Mouse (Mus musculus) heart, adult 2 months (tissue): Measurements from ENCODE around the gene Ube4b.

Experiments used
- CTCF ChIP-seq: fragments of 200-600 bp; IDR thresholded peaks from 2 replicates; pipeline ENCODE4 v1.8.1; 2022; ENCODE audit warnings: antibody characterized with exemption, mild to moderate bottlenecking, moderate library complexity
- EP300 ChIP-seq: fragments of 200-500 bp; IDR thresholded peaks from 2 replicates; pipeline ENCODE4 v1.6.1; 2011; ENCODE audit warnings: low read depth, low read length, control low read depth; ENCODE audit not compliant: insufficient read depth
- POLR2A ChIP-seq: fragments of 200-500 bp; IDR thresholded peaks from 2 replicates; pipeline ENCODE4 v1.6.1; 2011; ENCODE audit warnings: mild to moderate bottlenecking, low read depth, low read length, control low read depth; ENCODE audit not compliant: insufficient read depth

DNA sequence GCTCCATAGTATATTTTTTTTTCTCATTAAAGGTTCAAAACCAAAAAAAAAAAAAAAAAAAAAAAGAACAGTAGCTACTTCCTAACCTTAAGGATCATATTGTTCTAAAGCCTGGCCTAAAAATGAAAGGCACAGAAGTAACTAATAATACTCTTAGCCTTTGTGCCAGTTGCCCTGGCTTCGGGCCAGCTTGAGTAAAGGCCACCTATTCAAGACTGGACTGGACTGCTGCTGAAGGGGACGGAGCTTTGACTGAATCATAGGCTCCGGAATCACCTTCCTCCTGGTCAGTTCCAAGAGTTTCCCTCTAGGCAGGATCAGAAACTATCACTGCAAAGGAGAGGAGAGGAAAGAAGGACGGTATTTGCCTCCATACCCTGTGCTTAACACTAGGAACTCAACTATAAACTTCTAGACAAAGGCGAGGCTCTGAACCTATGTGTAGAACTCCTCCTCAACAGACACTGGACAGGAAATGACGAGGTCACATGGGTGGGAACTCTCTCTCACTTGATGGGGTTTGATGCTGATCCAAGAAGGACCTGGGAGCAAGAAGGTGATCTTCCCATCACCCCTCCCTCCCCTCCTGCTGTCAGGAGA, 31.4 kb upstream of the Ube4b start:
- TF ChIP-seq POLR2A (peak; percentile 54; the same call in 1 of the 2 replicates), CTCF (no peak), EP300 (peak; percentile 43; the same call in 1 of the 2 replicates)
